Mouse (Mus musculus): ENCODE measurements around the gene Btg4.

The Btg4 gene

GRCm38 (mm10) chr9:51060601-51061000 is at the start of gene Btg4:
Gene Btg4, plus strand, starts transcription at chr9:51060901.
- no peak for DNase-seq

- DNase-seq: no peak
These were observed 47.1 kb upstream of the Btg4 start for GRCm38 (mm10) chr9:51013644-51014043.

GRCm38 (mm10) chr9:51015732-51016131 is 45.0 kb upstream of the Btg4 start:
- no peak for DNase-seq

GRCm38 (mm10) chr9:51019670-51020069 is 41.0 kb upstream of the Btg4 start:
- DNase-seq: no peak

GRCm38 (mm10) chr9:51020351-51020750 is 40.4 kb upstream of the Btg4 start:
- DNase-seq: no peak

GRCm38 (mm10) chr9:51021123-51021795 is 39.4 kb upstream of the Btg4 start:
- no peak for DNase-seq

- DNase-seq: no peak
These were observed 33.7 kb upstream of the Btg4 start for GRCm38 (mm10) chr9:51026952-51027351.

- no peak for DNase-seq
These were observed 30.6 kb upstream of the Btg4 start for GRCm38 (mm10) chr9:51030147-51030546.

GRCm38 (mm10) chr9:51031603-51032002 is 29.1 kb upstream of the Btg4 start:
- DNase-seq: no peak

GRCm38 (mm10) chr9:51032291-51032690 is 28.4 kb upstream of the Btg4 start:
- no peak for DNase-seq

- no peak for DNase-seq
These were observed 27.7 kb upstream of the Btg4 start for GRCm38 (mm10) chr9:51032785-51033529.

- no peak for DNase-seq
These were observed 19.2 kb upstream of the Btg4 start for GRCm38 (mm10) chr9:51041491-51041980.

GRCm38 (mm10) chr9:51042136-51042535 is 18.6 kb upstream of the Btg4 start:
- DNase-seq: no peak

- DNase-seq: peak in 1 of 2 experiments; percentile 13
These were observed 8.5 kb upstream of the Btg4 start for GRCm38 (mm10) chr9:51052180-51052579.

- no peak for DNase-seq
These were observed 4.1 kb upstream of the Btg4 start for GRCm38 (mm10) chr9:51056360-51057324.

GRCm38 (mm10) chr9:51058951-51059521 is 1.7 kb upstream of the Btg4 start:
- DNase-seq: peak in 1 of 2 experiments; percentile 12

- no peak for DNase-seq
These were observed 7.5 kb downstream of the Btg4 start for GRCm38 (mm10) chr9:51068202-51068601.

- DNase-seq: no peak
These were observed 10.1 kb downstream of the Btg4 start for GRCm38 (mm10) chr9:51070801-51071200.

GRCm38 (mm10) chr9:51075780-51076179 is 15.1 kb downstream of the Btg4 start:
- peak; percentile 62 to 69 for DNase-seq

GRCm38 (mm10) chr9:51076300-51076978 is 15.7 kb downstream of the Btg4 start:
- DNase-seq: peak; percentile 38 to 46

- DNase-seq: peak; percentile 33 to 45
These were observed 16.2 kb downstream of the Btg4 start, which contains the start of gene Layn for GRCm38 (mm10) chr9:51076979-51077315. Gene Layn, minus strand, starts transcription at chr9:51077094.

GRCm38 (mm10) chr9:51081614-51082013 is 20.9 kb downstream of the Btg4 start:
- DNase-seq: no peak

Measured in cerebellum, postnatal 14 days (tissue).